Mouse (Mus musculus) ES-Bruce4 (cell line): Measurements from ENCODE around the gene Olfr1306.

ENCODE experiments used
- CTCF ChIP-seq: IDR thresholded peaks from one replicate; pipeline ENCODE4 v1.8.1; 2011; ENCODE audit warnings: low read depth, low read length
- EP300 ChIP-seq: IDR thresholded peaks from 2 replicates; pipeline ENCODE4 v1.6.1; 2011; ENCODE audit warnings: low read depth, low read length; ENCODE audit not compliant: insufficient read depth
- POLR2A ChIP-seq: IDR thresholded peaks from one replicate; pipeline ENCODE4 v1.8.1; 2011; ENCODE audit warnings: low read length; ENCODE audit not compliant: insufficient read depth

DNA sequence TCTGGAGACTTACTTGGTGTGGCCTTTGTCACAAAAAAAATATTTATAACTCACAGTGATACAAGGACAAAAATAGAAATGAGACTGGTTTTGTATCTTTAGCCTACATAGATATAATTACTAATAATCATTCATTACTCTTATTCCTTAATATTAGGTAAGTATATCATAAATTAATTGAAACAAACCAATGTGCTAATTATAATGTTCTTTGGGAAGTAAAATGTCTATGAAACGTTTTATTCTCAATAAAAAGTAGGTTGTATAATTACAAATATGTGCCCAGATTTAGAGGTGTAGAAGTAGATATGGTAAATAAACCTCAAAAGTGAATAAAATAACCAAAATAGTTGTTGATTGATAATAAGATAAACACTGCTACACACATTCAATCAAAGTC lies 48.8 kb upstream of the Olfr1306 start, which contains the start of gene Olfr1308:
- TF ChIP-seq CTCF (no peak), POLR2A (no peak), EP300 (no peak)
